ENCODE assay signal across 10 mouse cellular contexts in genomic region chr1:120357371-120358274, GRCm38 (mm10). TPM values are rescaled to one million over a fixed set of nuclear protein-coding genes. Genes with fewer than 3 reads are reported as not detected.
A peak's percentile ranks its signal among the peaks of the same experiment; 100 is the strongest.
DNase-seq lines count a peak whose midpoint lies in the region; ATAC-seq lines count a peak whose summit lies in the region.
"Had no signal": no experiment of that assay in that cellular context is flagged by ENCODE, and none has a peak within 500 bp of the region (broad histone marks: within the 10 kb centered on the region; RNA-seq: fewer than 3 reads in every experiment).

No protein-coding gene starts in this region.

- DNase-seq in heart, adult 11 months = peak; percentile 95
- DNase-seq in heart, postnatal 25 days (ENCODE audit: low spot score) = no peak
- peak; percentile 41 to 47 for DNase-seq in layer of hippocampus, adult 8-10 months (ENCODE audit: low spot score in 2 of 2)
- DNase-seq in lung, adult 18-20 months = peak; percentile 86 to 92
- peak; percentile 48 for DNase-seq in right cerebral cortex, adult 18-20 months

- H3K9ac ChIP-seq in embryonic facial prominence, embryonic 12.5 days = no peak overlapping the region
- H3K9ac ChIP-seq in heart, embryonic 15.5 days = peak overlapping the region; percentile 9; the same call in 1 of the 2 replicates

- ATAC-seq in embryonic facial prominence, embryonic 12.5 days (ENCODE audit: insufficient number of reproducible peaks, insufficient read depth, low FRiP score, low TSS enrichment) = 0 out of 2 replicates have a peak, but pooled peaks have one; percentile 35
- no peak for ATAC-seq in heart, embryonic 15.5 days (replicated peaks; ENCODE audit: insufficient number of reproducible peaks, insufficient read depth, low FRiP score, low read depth)
- ATAC-seq in granulocyte monocyte progenitor cell, adult 5-6 weeks (replicated peaks; ENCODE audit: poor library complexity, severe bottlenecking) = no peak

- no peak overlapping the region for H3K4me3 ChIP-seq in embryonic facial prominence, embryonic 12.5 days
- peak overlapping the region; percentile 43 for H3K4me3 ChIP-seq in heart, embryonic 15.5 days
- H3K4me3 ChIP-seq: erythroblast, embryonic 14.5 days had no signal

- H3K4me1 ChIP-seq in embryonic facial prominence, embryonic 12.5 days = 0 out of 2 replicates have a peak, but pooled peaks cover 3% of the 10 kb centered on the region
- peaks cover 7% of the 10 kb centered on the region; the same call in 1 of the 2 replicates for H3K4me1 ChIP-seq in heart, embryonic 15.5 days (replicated peaks)

- intact Hi-C loops in heart, postnatal 25 days (cut with DNase I) = no loop called here

- no peaks in the 10 kb centered on the region for H3K36me3 ChIP-seq in embryonic facial prominence, embryonic 12.5 days
- no peaks in the 10 kb centered on the region for H3K36me3 ChIP-seq in heart, embryonic 15.5 days

- no peaks in the 10 kb centered on the region for H3K9me3 ChIP-seq in embryonic facial prominence, embryonic 12.5 days
- no peaks in the 10 kb centered on the region for H3K9me3 ChIP-seq in heart, embryonic 15.5 days (replicated peaks)

- H3K27me3 ChIP-seq in embryonic facial prominence, embryonic 12.5 days = 0 out of 2 replicates have a peak, but pooled peaks cover 2% of the 10 kb centered on the region
- H3K27me3 ChIP-seq in heart, embryonic 15.5 days = no peaks in the 10 kb centered on the region
- H3K27me3 ChIP-seq: CH12.LX had no signal

- H3K27ac ChIP-seq in embryonic facial prominence, embryonic 12.5 days = no peak overlapping the region
- H3K27ac ChIP-seq in heart, embryonic 15.5 days = no peak overlapping the region

- WGBS in embryonic facial prominence, embryonic 12.5 days = 9% methylated on average over 16 of the region's 16 CpGs
- 10% methylated on average over 16 of the region's 16 CpGs for WGBS in heart, embryonic 15.5 days

- 0 out of 2 replicates have a peak overlapping the region, but pooled peaks have one; percentile 22 for H3K4me2 ChIP-seq in embryonic facial prominence, embryonic 12.5 days (replicated peaks)
- H3K4me2 ChIP-seq in heart, embryonic 15.5 days = peak overlapping the region; percentile 49

RNA-seq across cellular contexts. Expression of gene C1ql2, which starts 17.2 kb away (rescaled TPM):
- total RNA-seq in heart, postnatal 25 days (2021) = not detected
- polyA plus RNA-seq in embryonic facial prominence, embryonic 12.5 days (2016; fragmentation: Nextera tagmentation; extraction: Ambion mirVana) = 0.20 and 0.22 TPM in 2 replicates
- 0.06 TPM in 1 of 2 replicates, not detected in the other for polyA plus RNA-seq in heart, embryonic 15.5 days (2015; fragmentation: Nextera tagmentation; extraction: Ambion mirVana)
- total RNA-seq in layer of hippocampus, adult 8-10 months (2022) = 10 to 100 TPM; 63.1 to 70.6 (median 66.3) TPM
- not detected in 2 replicates for total RNA-seq in granulocyte monocyte progenitor cell, adult 5-6 weeks (2014; fragmentation: Nextera tagmentation)
- total RNA-seq in granulocyte monocyte progenitor cell, adult 5-6 weeks (2017) = not detected in 2 replicates
- total RNA-seq: CH12.LX had no signal
- polyA plus RNA-seq: erythroblast, embryonic 14.5 days had no signal

Comparison
In these comparisons a context has a peak if more than half of its experiments do, and no peak if none do; other contexts are left out.
1. RNA of gene C1ql2, which starts 17.2 kb away (total RNA-seq): 63.1 to 70.6 TPM in layer of hippocampus, adult 8-10 months; not detected in heart, postnatal 25 days and not detected in granulocyte monocyte progenitor cell, adult 5-6 weeks; every median in the first group is over 10 times any median in the second.